Mouse (Mus musculus) liver, adult 2 months (tissue): ENCODE measurements around the gene Xrcc4. TPM values are rescaled to one million over a fixed set of nuclear protein-coding genes. Genes with fewer than 3 reads are reported as not detected.

Experiments
- DNase-seq: peaks from one replicate; pipeline ENCODE4 v3.0.0-alpha.2; 2011; ENCODE audit warnings: low read depth, low spot score; ENCODE audit errors: extremely low read depth
- H3K27ac ChIP-seq: fragments of 200-500 bp; replicated peaks from 2 replicates; pipeline ENCODE4 v1.5.1; 2012; ENCODE audit warnings: low read depth, mild to moderate bottlenecking, control low read depth, inconsistent platforms, low read length; ENCODE audit not compliant: insufficient read depth
- H3K27me3 ChIP-seq: fragments of 200-500 bp; 2 replicates; pipeline ENCODE4 v1.6.1; 2012; ENCODE audit warnings: mild to moderate bottlenecking, moderate library complexity, low read length, inconsistent platforms; ENCODE audit not compliant: control insufficient read depth, insufficient read depth
- H3K36me3 ChIP-seq: fragments of 200-500 bp; 2 replicates; pipeline ENCODE4 v1.6.1; 2012; ENCODE audit warnings: low read length, inconsistent platforms; ENCODE audit not compliant: control insufficient read depth, insufficient read depth
- H3K4me1 ChIP-seq: fragments of 200-500 bp; 2 replicates; pipeline ENCODE4 v1.6.1; 2011; ENCODE audit warnings: low read length; ENCODE audit not compliant: control insufficient read depth, insufficient read depth
- H3K4me3 ChIP-seq: fragments of 200-500 bp; 2 replicates; pipeline ENCODE4 v1.5.1; 2011; ENCODE audit warnings: low read depth, mild to moderate bottlenecking, control low read depth, low read length, moderate library complexity; ENCODE audit not compliant: insufficient read depth
- H3K79me2 ChIP-seq: fragments of 200-500 bp; 2 replicates; pipeline ENCODE4 v1.6.1; 2012; ENCODE audit warnings: inconsistent platforms, mild to moderate bottlenecking, low read length, moderate library complexity; ENCODE audit not compliant: control insufficient read depth, insufficient read depth
- H3K9ac ChIP-seq: fragments of 200-500 bp; 2 replicates; pipeline ENCODE4 v1.6.1; 2012; ENCODE audit warnings: low read depth, mild to moderate bottlenecking, control low read depth, inconsistent platforms, low read length
- CTCF ChIP-seq: fragments of 200-500 bp; IDR thresholded peaks from 2 replicates; pipeline ENCODE4 v1.5.1; 2011; ENCODE audit warnings: low read depth, low read length, control low read depth
- POLR2A ChIP-seq: fragments of 200-500 bp; IDR thresholded peaks from 2 replicates; pipeline ENCODE4 v1.6.1; 2011; ENCODE audit warnings: low read length, control low read depth; ENCODE audit not compliant: insufficient read depth; ENCODE audit errors: extremely low read depth
- WGBS: fragments of 180-500 bp; shearing (Covaris S2); methylation state at CpG from one replicate; pipeline ENCODE4 v1.1.7; 2018; 5-methylcytosine and 5-hydroxymethylcytosine counted together
- polyA plus RNA-seq: library from polyadenylated mRNA; depleted of rRNA; stranded (reverse); fragments of >200 nt; gene quantifications from 2 replicates; pipeline ENCODE4 v1.2.3, GENCODE M21; 2012
- total RNA-seq: library from RNA; depleted of rRNA; stranded (reverse); fragments of >200 nt; gene quantifications from 2 replicates; pipeline ENCODE4 v1.2.3, GENCODE M21; 2014

Xrcc4 gene
- total and polyA plus RNA-seq, 2 experiments, result 0.22 to 13.6 TPM

- no peak overlapping the region for H3K9ac ChIP-seq
- H3K4me1 ChIP-seq, result no peaks in the 10 kb centered on the region
- H3K79me2 ChIP-seq, result no peaks in the 10 kb centered on the region
- DNase-seq, result no peak
- H3K27me3 ChIP-seq, result no peaks in the 10 kb centered on the region
- H3K4me3 ChIP-seq, result no peak overlapping the region
- no peak overlapping the region for H3K27ac ChIP-seq
- 97% methylated on average over 4 of the region's 4 CpGs for WGBS
- TF ChIP-seq POLR2A (no peak), CTCF (no peak)
- H3K36me3 ChIP-seq, result no peaks in the 10 kb centered on the region
Observed at GRCm38 (mm10) chr13:89875499-89875898, 213.9 kb downstream of the Xrcc4 start.

- Histone ChIP-seq H3K27me3 (no peaks in the 10 kb centered on the region), H3K9ac (no peak overlapping the region), H3K27ac (no peak overlapping the region), H3K4me1 (no peaks in the 10 kb centered on the region), H3K79me2 (no peaks in the 10 kb centered on the region), H3K36me3 (no peaks in the 10 kb centered on the region), H3K4me3 (no peak overlapping the region)
- TF ChIP-seq POLR2A, result no peak
- TF ChIP-seq CTCF, result no peak
- no peak for DNase-seq
- WGBS, result 89% methylated on average over 3 of the region's 3 CpGs
Observed at GRCm38 (mm10) chr13:89872725-89873124, 216.7 kb downstream of the Xrcc4 start.

GRCm38 (mm10) chr13:89854139-89854538, 235.3 kb downstream of the Xrcc4 start:
- Histone ChIP-seq H3K27ac (no peak overlapping the region), H3K36me3 (no peaks in the 10 kb centered on the region; the same call in 1 of the 2 replicates), H3K4me1 (no peaks in the 10 kb centered on the region), H3K27me3 (no peaks in the 10 kb centered on the region), H3K4me3 (no peak overlapping the region), H3K9ac (no peak overlapping the region), H3K79me2 (no peaks in the 10 kb centered on the region)
- DNase-seq, result no peak
- TF ChIP-seq POLR2A (no peak), CTCF (no peak)
- WGBS, result 84% methylated on average over 5 of the region's 5 CpGs

DNA sequence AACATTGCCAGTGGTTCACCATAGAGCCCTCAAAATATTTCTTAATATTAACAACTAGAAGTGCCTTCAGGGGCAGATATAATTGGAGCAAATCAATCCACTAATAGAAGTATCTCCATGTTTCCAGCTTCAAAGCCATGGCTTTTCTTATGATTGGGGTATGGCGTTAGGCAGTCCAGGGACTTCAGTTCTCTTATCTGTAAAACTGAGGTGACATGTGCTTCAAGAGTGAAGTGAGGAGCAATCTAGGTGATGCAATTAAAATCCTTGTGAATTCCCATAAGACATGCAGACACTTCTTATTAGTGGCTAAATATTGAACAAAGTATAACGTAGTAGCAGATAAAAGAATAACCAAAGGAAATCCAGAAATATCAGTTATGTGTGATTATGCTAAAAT, 238.7 kb downstream of the Xrcc4 start:
- TF ChIP-seq POLR2A (no peak), CTCF (no peak)
- no peaks in the 10 kb centered on the region for H3K4me1 ChIP-seq
- H3K27me3 ChIP-seq, result no peaks in the 10 kb centered on the region
- no peak overlapping the region for H3K4me3 ChIP-seq
- no peaks in the 10 kb centered on the region for H3K79me2 ChIP-seq
- 98% methylated on average over 2 of the region's 2 CpGs for WGBS
- H3K9ac ChIP-seq, result no peak overlapping the region
- H3K36me3 ChIP-seq, result no peaks in the 10 kb centered on the region; the same call in 1 of the 2 replicates
- DNase-seq, result no peak
- H3K27ac ChIP-seq, result no peak overlapping the region

GRCm38 (mm10) chr13:89849955-89850354, 239.5 kb downstream of the Xrcc4 start:
- 97% methylated on average over 1 of the region's 1 CpGs for WGBS
- Histone ChIP-seq H3K36me3 (no peaks in the 10 kb centered on the region; the same call in 1 of the 2 replicates), H3K9ac (no peak overlapping the region), H3K27ac (no peak overlapping the region), H3K27me3 (no peaks in the 10 kb centered on the region), H3K79me2 (no peaks in the 10 kb centered on the region), H3K4me3 (no peak overlapping the region), H3K4me1 (no peaks in the 10 kb centered on the region)
- TF ChIP-seq CTCF (no peak), POLR2A (no peak)
- no peak for DNase-seq

DNA sequence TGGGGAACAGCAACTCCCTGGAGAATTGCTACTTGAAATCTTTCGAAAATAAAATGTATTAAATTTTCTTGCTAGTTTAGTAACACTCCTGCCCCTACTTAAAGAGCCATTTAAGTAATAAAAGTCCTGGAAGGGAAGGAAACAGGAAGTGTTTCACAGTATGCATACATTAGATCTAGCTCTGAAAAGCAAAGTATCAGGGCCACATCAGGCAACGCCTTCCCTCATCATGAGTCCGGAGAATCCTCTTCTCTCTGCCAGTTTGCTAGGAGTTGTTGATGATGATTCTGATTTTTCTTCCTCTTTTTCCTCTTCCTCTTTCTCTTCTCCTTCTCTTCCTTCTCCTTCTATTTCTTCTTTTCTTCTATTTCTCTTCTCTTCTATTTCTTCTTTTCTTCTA, 250.8 kb downstream of the Xrcc4 start:
- H3K27ac ChIP-seq, result no peak overlapping the region
- H3K4me3 ChIP-seq, result no peak overlapping the region
- no peak overlapping the region for H3K9ac ChIP-seq
- TF ChIP-seq CTCF (no peak), POLR2A (no peak)
- no peak for DNase-seq
- H3K27me3 ChIP-seq, result no peaks in the 10 kb centered on the region
- H3K79me2 ChIP-seq, result no peaks in the 10 kb centered on the region
- 96% methylated on average over 3 of the region's 3 CpGs for WGBS
- H3K36me3 ChIP-seq, result no peaks in the 10 kb centered on the region
- H3K4me1 ChIP-seq, result no peaks in the 10 kb centered on the region
